Mouse (Mus musculus) kidney, adult 2 months (tissue): ENCODE results near the gene Polr2e.

Source experiments
- CTCF ChIP-seq: fragments of 200-500 bp; conservative IDR thresholded peaks from 2 replicates; pipeline ENCODE4 v1.5.1; 2011; ENCODE audit warnings: low read depth, mild to moderate bottlenecking, control low read depth, low read length, moderate library complexity, mixed read lengths; ENCODE audit not compliant: insufficient read depth, insufficient read length
- POLR2A ChIP-seq: fragments of 200-500 bp; IDR thresholded peaks from one replicate; pipeline ENCODE4 v1.6.1; 2011; ENCODE audit warnings: low read depth, low read length, control low read depth

DNA sequence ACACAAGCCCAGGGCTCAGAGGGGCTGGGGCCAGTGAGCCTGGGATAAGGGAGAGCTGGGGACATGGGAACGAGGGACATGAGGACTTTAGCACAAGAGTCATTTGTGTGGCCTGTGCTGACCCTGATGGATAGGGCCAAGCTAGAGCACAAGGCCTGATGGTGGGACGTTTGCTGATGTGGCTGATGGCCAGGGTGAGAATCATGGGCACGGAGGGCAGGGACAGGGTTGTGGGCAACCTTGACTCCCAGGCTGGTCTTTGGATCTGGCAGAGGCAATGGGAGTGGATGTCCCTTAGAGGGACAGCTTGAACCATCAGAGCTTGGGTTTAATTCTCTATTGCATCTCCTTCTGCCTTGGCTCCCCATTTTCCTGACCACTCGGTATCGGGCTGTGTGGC, 37.7 kb upstream of the Polr2e start:
- TF ChIP-seq POLR2A (no peak), CTCF (no peak)
